In genomic region chr1:109512632-109513259, GRCm38 (mm10) we compare ENCODE assay signal across 16 mouse cellular contexts.
DNase-seq lines count a peak whose midpoint lies in the region; ATAC-seq lines count a peak whose summit lies in the region.
"Had no signal": no experiment of that assay in that cellular context is flagged by ENCODE, and none has a peak within 500 bp of the region (broad histone marks: within the 10 kb centered on the region; RNA-seq: fewer than 3 reads in every experiment).

No protein-coding gene starts in this region.

- no peaks in the 10 kb centered on the region for H3K9me3 ChIP-seq in forebrain, embryonic 13.5 days (replicated peaks)
- H3K9me3 ChIP-seq in forebrain, embryonic 11.5 days (ENCODE audit: control insufficient read depth, low read length), result no peaks in the 10 kb centered on the region
- H3K9me3 ChIP-seq in forebrain, embryonic 16.5 days (ENCODE audit: control insufficient read depth, low read length), result no peaks in the 10 kb centered on the region
- H3K9me3 ChIP-seq: embryonic facial prominence, embryonic 15.5 days; lung, embryonic 15.5 days had no signal

- H3K36me3 ChIP-seq in forebrain, embryonic 13.5 days (ENCODE audit: poor library complexity, severe bottlenecking), result no peaks in the 10 kb centered on the region
- no peaks in the 10 kb centered on the region for H3K36me3 ChIP-seq in forebrain, embryonic 11.5 days (ENCODE audit: control insufficient read depth, insufficient read depth, low read length)
- no peaks in the 10 kb centered on the region for H3K36me3 ChIP-seq in forebrain, embryonic 16.5 days (ENCODE audit: control insufficient read depth, insufficient read depth)
- H3K36me3 ChIP-seq: embryonic facial prominence, embryonic 15.5 days; lung, embryonic 15.5 days had no signal

- H3K4me2 ChIP-seq in forebrain, embryonic 13.5 days, result no peak overlapping the region
- no peak overlapping the region for H3K4me2 ChIP-seq in forebrain, embryonic 11.5 days (ENCODE audit: low read depth, low read length, severe bottlenecking)
- no peak overlapping the region for H3K4me2 ChIP-seq in forebrain, embryonic 16.5 days (ENCODE audit: low read length)
- H3K4me2 ChIP-seq: embryonic facial prominence, embryonic 15.5 days; lung, embryonic 15.5 days had no signal

- ATAC-seq in forebrain, embryonic 13.5 days, result peak; percentile 92
- ATAC-seq in forebrain, embryonic 11.5 days (replicated peaks; ENCODE audit: low FRiP score), result no peak
- peak; percentile 96 for ATAC-seq in forebrain, embryonic 16.5 days

- 63% methylated on average over 1 of the region's 1 CpGs for WGBS in forebrain, embryonic 13.5 days
- WGBS in forebrain, embryonic 11.5 days, result 91% methylated on average over 1 of the region's 1 CpGs
- WGBS in forebrain, embryonic 16.5 days, result 44% methylated on average over 1 of the region's 1 CpGs

- no peak for DNase-seq in forebrain, embryonic 11.5 days (ENCODE audit: low spot score)
- DNase-seq in layer of hippocampus, adult 8-10 months (ENCODE audit: low spot score in 2 of 2), result peak; percentile 4 to 6
- no peak for DNase-seq in layer of hippocampus, adult 11-12 months (ENCODE audit: low spot score)
- peak; percentile 19 to 36 for DNase-seq in right cerebral cortex, postnatal 10 days (ENCODE audit: low spot score in 2 of 2)
- DNase-seq in thymus, postnatal 10 days (ENCODE audit: low spot score in 2 of 2), result no peak
- DNase-seq in lung, adult 18-20 months, result no peak
- DNase-seq: cerebellum, adult 11 months; heart, adult 11 months; kidney, adult 11 months; kidney, postnatal 14 days; midbrain, embryonic 14.5 days; thymus, postnatal 4 days had no signal

- H3K27me3 ChIP-seq in forebrain, embryonic 13.5 days, result no peaks in the 10 kb centered on the region
- no peaks in the 10 kb centered on the region for H3K27me3 ChIP-seq in forebrain, embryonic 11.5 days (ENCODE audit: control insufficient read depth, insufficient read depth, low read length)
- no peaks in the 10 kb centered on the region for H3K27me3 ChIP-seq in forebrain, embryonic 16.5 days (replicated peaks; ENCODE audit: control insufficient read depth, insufficient read depth, low read length)
- H3K27me3 ChIP-seq: embryonic facial prominence, embryonic 15.5 days; lung, embryonic 15.5 days had no signal

- H3K4me3 ChIP-seq in forebrain, embryonic 13.5 days, result no peak overlapping the region
- no peak overlapping the region for H3K4me3 ChIP-seq in forebrain, embryonic 11.5 days (ENCODE audit: low read depth, low read length)
- no peak overlapping the region for H3K4me3 ChIP-seq in forebrain, embryonic 16.5 days (replicated peaks; ENCODE audit: low read length)
- H3K4me3 ChIP-seq: embryonic facial prominence, embryonic 15.5 days; lung, embryonic 15.5 days had no signal

- no peak overlapping the region for H3K27ac ChIP-seq in forebrain, embryonic 13.5 days
- no peak overlapping the region for H3K27ac ChIP-seq in forebrain, embryonic 11.5 days (ENCODE audit: low read depth, low read length)
- H3K27ac ChIP-seq in forebrain, embryonic 16.5 days (ENCODE audit: low read length), result no peak overlapping the region
- H3K27ac ChIP-seq: embryonic facial prominence, embryonic 15.5 days; lung, embryonic 15.5 days had no signal

- no peak overlapping the region for H3K9ac ChIP-seq in forebrain, embryonic 13.5 days
- no peak overlapping the region for H3K9ac ChIP-seq in forebrain, embryonic 11.5 days (ENCODE audit: low read length)
- H3K9ac ChIP-seq in forebrain, embryonic 16.5 days (replicated peaks; ENCODE audit: low read depth, low read length), result no peak overlapping the region
- H3K9ac ChIP-seq: embryonic facial prominence, embryonic 15.5 days; lung, embryonic 15.5 days had no signal

- H3K4me1 ChIP-seq in forebrain, embryonic 13.5 days, result no peaks in the 10 kb centered on the region
- H3K4me1 ChIP-seq in forebrain, embryonic 11.5 days (replicated peaks; ENCODE audit: control insufficient read depth, insufficient read depth, low read length), result no peaks in the 10 kb centered on the region
- H3K4me1 ChIP-seq in forebrain, embryonic 16.5 days (replicated peaks; ENCODE audit: control insufficient read depth, insufficient read depth, low read length), result no peaks in the 10 kb centered on the region
- H3K4me1 ChIP-seq: embryonic facial prominence, embryonic 15.5 days; lung, embryonic 15.5 days had no signal

Comparison
In these comparisons a context has a peak if more than half of its experiments do, and no peak if none do; other contexts are left out.
1. DNase-seq: peak in layer of hippocampus, adult 8-10 months (2 of 2) and right cerebral cortex, postnatal 10 days (2 of 2); none in forebrain, embryonic 11.5 days (single experiment), layer of hippocampus, adult 11-12 months (single experiment), thymus, postnatal 10 days (0 of 2) and lung, adult 18-20 months (0 of 2).